Mouse (Mus musculus) midbrain, embryonic 15.5 days (tissue): ENCODE measurements at regions not wholly inside any gene's neighbourhood (a gene's known extent, or its start where the extent isn't known, plus 50 kb on each side); places are given as distances from the start of the nearest gene placed in this dataset.

Source experiments
- ATAC-seq: fragments of 200-750 bp; cut with Nextera tagmentation; replicated peaks from 2 replicates; pipeline ENCODE4 v1.8.0; 2017; ENCODE audit warnings: moderate TSS enrichment
- H3K27ac ChIP-seq: fragments of 300-500 bp; sonication (generic); 2 replicates; pipeline ENCODE4 v1.5.1; 2015; ENCODE audit warnings: mild to moderate bottlenecking, inconsistent platforms
- H3K27me3 ChIP-seq: fragments of 300-500 bp; sonication (generic); replicated peaks from 2 replicates; pipeline ENCODE4 v1.6.1; 2015; ENCODE audit warnings: inconsistent platforms
- H3K36me3 ChIP-seq: fragments of 300-500 bp; sonication (generic); replicated peaks from 2 replicates; pipeline ENCODE4 v1.6.1; 2015; ENCODE audit warnings: inconsistent platforms
- H3K4me1 ChIP-seq: fragments of 300-500 bp; sonication (generic); 2 replicates; pipeline ENCODE4 v1.6.1; 2015; ENCODE audit warnings: inconsistent platforms
- H3K4me2 ChIP-seq: fragments of 300-500 bp; sonication (generic); 2 replicates; pipeline ENCODE4 v1.6.1; 2015; ENCODE audit warnings: inconsistent platforms, mild to moderate bottlenecking, moderate library complexity
- H3K4me3 ChIP-seq: fragments of 300-500 bp; sonication (generic); 2 replicates; pipeline ENCODE4 v1.5.1; 2015; ENCODE audit warnings: mild to moderate bottlenecking, inconsistent platforms
- H3K9ac ChIP-seq: fragments of 300-500 bp; sonication (generic); 2 replicates; pipeline ENCODE4 v1.6.1; 2015; ENCODE audit warnings: mild to moderate bottlenecking, inconsistent platforms
- H3K9me3 ChIP-seq: fragments of 300-500 bp; sonication (generic); 2 replicates; pipeline ENCODE4 v1.6.1; 2016; ENCODE audit warnings: inconsistent platforms
- WGBS: fragments of 180-500 bp; shearing (Covaris S2); methylation state at CpG from one replicate; pipeline ENCODE4 v1.1.7; 2015; ENCODE audit warnings: mixed read lengths; 5-methylcytosine and 5-hydroxymethylcytosine counted together

- H3K9ac ChIP-seq: no peak overlapping the region
Measured at GRCm38 (mm10) chrX:163302697-163303096, 246.8 kb downstream of the Grpr start.

GRCm38 (mm10) chrX:163301045-163301444 lies 248.4 kb downstream of the Grpr start:
- H3K27me3 ChIP-seq: 0 out of 2 replicates have a peak, but pooled peaks cover 6% of the 10 kb centered on the region
- H3K9me3 ChIP-seq: no peaks in the 10 kb centered on the region
- no peak overlapping the region for H3K9ac ChIP-seq
- H3K36me3 ChIP-seq: no peaks in the 10 kb centered on the region
- H3K27ac ChIP-seq: no peak overlapping the region
- H3K4me1 ChIP-seq: no peaks in the 10 kb centered on the region
- H3K4me2 ChIP-seq: no peak overlapping the region
- WGBS: 83% methylated on average over 6 of the region's 6 CpGs
- H3K4me3 ChIP-seq: no peak overlapping the region
- no peak for ATAC-seq

More at GRCm38 (mm10) chrX:163302697-163303096, 246.8 kb downstream of the Grpr start:
- Histone ChIP-seq H3K27me3 (0 out of 2 replicates have a peak, but pooled peaks cover 6% of the 10 kb centered on the region), H3K4me2 (no peak overlapping the region), H3K36me3 (no peaks in the 10 kb centered on the region), H3K4me3 (no peak overlapping the region), H3K9me3 (no peaks in the 10 kb centered on the region), H3K4me1 (no peaks in the 10 kb centered on the region), H3K27ac (no peak overlapping the region)
- no peak for ATAC-seq
- WGBS: 72% methylated on average over 4 of the region's 4 CpGs

GRCm38 (mm10) chrX:163296956-163297628 lies 252.4 kb downstream of the Grpr start:
- Histone ChIP-seq H3K27me3 (peaks cover 3% of the 10 kb centered on the region; the same call in 1 of the 2 replicates), H3K36me3 (no peaks in the 10 kb centered on the region), H3K4me3 (no peak overlapping the region), H3K4me2 (no peak overlapping the region), H3K9ac (no peak overlapping the region), H3K4me1 (no peaks in the 10 kb centered on the region), H3K27ac (no peak overlapping the region), H3K9me3 (no peaks in the 10 kb centered on the region)
- WGBS: 77% methylated on average over 8 of the region's 8 CpGs
- no peak for ATAC-seq

- Histone ChIP-seq H3K4me1 (no peaks in the 10 kb centered on the region), H3K36me3 (no peaks in the 10 kb centered on the region), H3K27me3 (no peaks in the 10 kb centered on the region; the same call in 1 of the 2 replicates), H3K9me3 (no peaks in the 10 kb centered on the region), H3K4me3 (no peak overlapping the region), H3K9ac (no peak overlapping the region), H3K27ac (no peak overlapping the region), H3K4me2 (no peak overlapping the region)
- 82% methylated on average over 2 of the region's 2 CpGs for WGBS
- no peak for ATAC-seq
Measured at GRCm38 (mm10) chrX:163261248-163261647, 288.2 kb downstream of the Grpr start.

- Histone ChIP-seq H3K9ac (no peak overlapping the region), H3K4me1 (no peaks in the 10 kb centered on the region), H3K4me2 (no peak overlapping the region), H3K27ac (no peak overlapping the region), H3K27me3 (no peaks in the 10 kb centered on the region; the same call in none of the 2 replicates), H3K9me3 (no peaks in the 10 kb centered on the region), H3K4me3 (no peak overlapping the region), H3K36me3 (no peaks in the 10 kb centered on the region)
- no peak for ATAC-seq
- WGBS: 13% methylated on average over 2 of the region's 2 CpGs
Measured at GRCm38 (mm10) chrX:163253048-163253447, 288.6 kb upstream of the S100g start.

GRCm38 (mm10) chrX:163205260-163205659 lies 240.9 kb upstream of the S100g start:
- no peaks in the 10 kb centered on the region for H3K9me3 ChIP-seq
- no peak for ATAC-seq
- 95% methylated on average over 2 of the region's 2 CpGs for WGBS
- H3K4me2 ChIP-seq: no peak overlapping the region
- H3K27ac ChIP-seq: no peak overlapping the region
- H3K4me1 ChIP-seq: no peaks in the 10 kb centered on the region
- H3K4me3 ChIP-seq: no peak overlapping the region
- no peaks in the 10 kb centered on the region for H3K27me3 ChIP-seq
- H3K9ac ChIP-seq: no peak overlapping the region
- no peaks in the 10 kb centered on the region for H3K36me3 ChIP-seq

- WGBS: 86% methylated on average over 1 of the region's 1 CpGs
- no peaks in the 10 kb centered on the region for H3K27me3 ChIP-seq
- no peak for ATAC-seq
Measured at GRCm38 (mm10) chrX:163203446-163203845, 239.0 kb upstream of the S100g start.

GRCm38 (mm10) chrX:163181588-163181987 lies 217.2 kb upstream of the S100g start:
- Histone ChIP-seq H3K36me3 (no peaks in the 10 kb centered on the region), H3K4me2 (no peak overlapping the region), H3K4me3 (no peak overlapping the region), H3K27ac (no peak overlapping the region), H3K27me3 (no peaks in the 10 kb centered on the region), H3K9ac (no peak overlapping the region), H3K9me3 (no peaks in the 10 kb centered on the region), H3K4me1 (no peaks in the 10 kb centered on the region)
- no peak for ATAC-seq
- WGBS: 96% methylated on average over 3 of the region's 3 CpGs

More at GRCm38 (mm10) chrX:163203446-163203845, 239.0 kb upstream of the S100g start:
- no peaks in the 10 kb centered on the region for H3K4me1 ChIP-seq
- H3K9ac ChIP-seq: no peak overlapping the region
- H3K4me3 ChIP-seq: no peak overlapping the region
- H3K4me2 ChIP-seq: no peak overlapping the region
- no peaks in the 10 kb centered on the region for H3K9me3 ChIP-seq
- H3K27ac ChIP-seq: no peak overlapping the region
- no peaks in the 10 kb centered on the region for H3K36me3 ChIP-seq

- H3K9me3 ChIP-seq: no peaks in the 10 kb centered on the region
- no peak for ATAC-seq
- WGBS: 92% methylated on average over 2 of the region's 2 CpGs
Measured at GRCm38 (mm10) chrX:163164810-163165209, 200.4 kb upstream of the S100g start.

GRCm38 (mm10) chrX:163155251-163155650 lies 190.9 kb upstream of the S100g start:
- Histone ChIP-seq H3K9me3 (no peaks in the 10 kb centered on the region), H3K36me3 (no peaks in the 10 kb centered on the region), H3K27me3 (no peaks in the 10 kb centered on the region), H3K4me2 (no peak overlapping the region), H3K27ac (no peak overlapping the region), H3K4me1 (no peaks in the 10 kb centered on the region), H3K9ac (no peak overlapping the region), H3K4me3 (no peak overlapping the region)
- ATAC-seq: no peak
- 76% methylated on average over 5 of the region's 5 CpGs for WGBS

More at GRCm38 (mm10) chrX:163164810-163165209, 200.4 kb upstream of the S100g start:
- H3K4me2 ChIP-seq: no peak overlapping the region
- no peak overlapping the region for H3K4me3 ChIP-seq
- no peak overlapping the region for H3K9ac ChIP-seq
- no peaks in the 10 kb centered on the region for H3K27me3 ChIP-seq
- H3K27ac ChIP-seq: no peak overlapping the region
- H3K4me1 ChIP-seq: no peaks in the 10 kb centered on the region
- no peaks in the 10 kb centered on the region for H3K36me3 ChIP-seq

- H3K9me3 ChIP-seq: no peaks in the 10 kb centered on the region
- H3K9ac ChIP-seq: no peak overlapping the region
- no peaks in the 10 kb centered on the region for H3K4me1 ChIP-seq
- no peaks in the 10 kb centered on the region for H3K36me3 ChIP-seq
- no peak overlapping the region for H3K4me3 ChIP-seq
- no peak overlapping the region for H3K27ac ChIP-seq
- no peak overlapping the region for H3K4me2 ChIP-seq
- no peaks in the 10 kb centered on the region for H3K27me3 ChIP-seq
- no peak for ATAC-seq
- WGBS: 65% methylated on average over 2 of the region's 2 CpGs
Measured at GRCm38 (mm10) chrX:163151970-163152369, 187.6 kb upstream of the S100g start.

GRCm38 (mm10) chrX:163144475-163144874 lies 180.1 kb upstream of the S100g start:
- H3K36me3 ChIP-seq: no peaks in the 10 kb centered on the region
- no peaks in the 10 kb centered on the region for H3K27me3 ChIP-seq
- no peak overlapping the region for H3K27ac ChIP-seq
- H3K9me3 ChIP-seq: no peaks in the 10 kb centered on the region
- H3K4me1 ChIP-seq: no peaks in the 10 kb centered on the region
- H3K4me2 ChIP-seq: no peak overlapping the region
- no peak overlapping the region for H3K4me3 ChIP-seq
- H3K9ac ChIP-seq: no peak overlapping the region
- WGBS: 67% methylated on average over 3 of the region's 3 CpGs
- ATAC-seq: no peak

- Histone ChIP-seq H3K27ac (no peak overlapping the region), H3K9me3 (no peaks in the 10 kb centered on the region), H3K4me1 (no peaks in the 10 kb centered on the region), H3K27me3 (no peaks in the 10 kb centered on the region), H3K9ac (no peak overlapping the region), H3K36me3 (no peaks in the 10 kb centered on the region), H3K4me3 (no peak overlapping the region), H3K4me2 (no peak overlapping the region)
- 80% methylated on average over 1 of the region's 1 CpGs for WGBS
- ATAC-seq: no peak
Measured at GRCm38 (mm10) chrX:163139475-163139874, 175.1 kb upstream of the S100g start.
